Mouse (Mus musculus): Measurements from ENCODE around the gene Plekho2.
A peak's percentile ranks its signal among the peaks of the same experiment; 100 is the strongest.

Plekho2 gene

DNA sequence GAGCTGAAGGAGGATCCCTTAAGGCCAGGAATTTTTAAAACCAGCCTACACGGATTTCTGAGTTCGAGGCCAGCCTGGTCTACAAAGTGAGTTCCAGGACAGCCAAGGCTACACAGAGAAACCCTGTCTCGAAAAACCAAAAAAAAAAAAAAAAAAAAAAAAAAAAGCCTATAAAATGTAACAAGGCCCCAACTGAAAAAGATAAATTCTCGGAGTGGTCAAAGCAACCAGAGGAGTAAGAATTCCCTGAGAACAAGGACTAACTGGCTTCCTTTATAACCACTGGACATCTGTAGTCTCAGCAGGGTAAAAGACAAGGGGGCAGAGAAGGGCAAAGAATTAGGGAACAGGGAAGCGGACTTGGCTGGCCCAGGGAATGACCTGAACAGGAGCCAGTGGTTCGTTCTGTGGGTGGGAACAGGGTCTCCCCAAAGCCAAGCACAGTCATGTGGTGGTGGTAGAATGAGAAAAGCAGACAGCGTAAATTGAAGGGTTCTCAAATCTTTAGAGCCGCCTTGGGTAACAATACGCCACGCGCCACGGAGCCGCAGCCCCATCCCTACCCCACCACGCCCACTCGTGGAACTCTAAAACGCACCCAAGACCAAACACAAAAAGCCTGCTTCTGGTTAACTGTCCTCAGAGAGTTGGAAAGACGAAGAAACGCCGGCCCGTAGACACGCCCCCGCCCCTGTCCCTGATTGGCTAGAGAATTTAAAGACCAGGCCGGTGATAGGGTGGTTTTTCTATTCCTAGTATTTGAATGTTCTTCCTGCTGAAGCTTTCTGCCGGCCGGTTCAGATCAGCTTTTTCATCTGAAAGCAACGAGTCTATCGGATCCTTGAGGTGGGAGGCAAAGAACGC lies 6.8 kb upstream of the Plekho2 start, which contains the start of gene Pif1:
Gene Pif1 (plus strand): TSS at position 755 of the 864 bp plus-strand sequence.
- peak; percentile 70 for DNase-seq (ENCODE audit: low spot score)

DNA sequence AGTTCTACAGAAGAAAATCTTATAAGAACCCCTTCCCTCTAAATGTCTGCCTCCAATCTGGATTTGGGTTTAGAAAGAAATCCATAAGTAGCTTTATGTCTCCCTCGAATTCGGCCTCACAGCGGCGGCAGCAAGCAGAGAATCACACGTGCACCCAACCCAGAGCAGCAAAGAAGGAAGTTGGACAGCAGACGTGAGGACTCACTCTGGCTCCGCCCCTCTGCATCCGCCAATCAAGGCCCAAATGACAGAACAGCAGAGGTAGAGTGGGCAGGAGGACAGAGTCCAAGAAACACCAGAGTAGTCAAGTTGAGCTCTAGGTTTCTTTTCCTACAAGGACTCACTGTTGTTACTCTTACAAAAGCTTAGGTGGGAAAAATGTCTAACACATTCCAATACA lies 3.2 kb upstream of the Plekho2 start:
- no peak for DNase-seq (ENCODE audit: low spot score)

DNA sequence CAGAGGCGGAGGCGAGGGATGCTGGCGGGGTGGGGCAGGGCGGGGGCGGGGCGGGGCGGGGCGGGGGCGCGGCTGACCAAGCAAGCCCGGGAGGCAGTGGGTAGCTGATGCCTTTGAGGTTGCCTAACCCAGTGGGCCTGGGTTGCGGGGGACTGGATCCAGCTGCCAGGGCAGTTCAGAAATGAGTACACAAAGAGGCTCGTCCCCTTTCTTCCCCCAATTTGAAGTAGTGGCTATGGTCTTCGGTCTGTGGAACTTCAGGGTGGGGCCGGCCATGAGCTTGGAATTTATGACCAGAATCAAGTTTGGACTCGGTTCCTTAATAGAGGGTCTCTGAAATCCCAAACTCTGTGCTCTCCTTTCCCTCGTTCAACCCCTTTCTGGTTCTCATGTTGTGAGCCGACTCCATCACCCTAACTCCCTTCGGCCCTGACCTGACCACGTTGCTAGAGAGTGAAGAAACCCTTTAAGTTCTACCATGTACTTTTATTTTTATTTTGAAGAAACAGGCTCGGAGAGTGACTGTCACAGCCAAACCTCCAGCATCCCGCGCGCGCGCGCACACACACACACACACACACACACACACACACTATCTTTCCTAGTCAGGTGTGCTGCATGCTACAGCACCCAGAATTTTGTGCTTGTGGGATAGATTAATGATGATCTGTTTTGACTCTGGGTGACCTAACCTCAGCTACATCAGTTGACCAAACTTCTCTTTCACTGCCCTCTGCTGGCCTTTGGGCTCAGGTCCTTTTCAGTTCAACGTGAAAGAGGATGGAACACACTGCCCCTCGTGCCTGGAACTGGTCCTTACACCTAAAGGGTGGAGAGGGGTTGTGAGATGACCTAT lies 789 bp upstream of the Plekho2 start:
- DNase-seq (ENCODE audit: low spot score) = peak; percentile 94

DNA sequence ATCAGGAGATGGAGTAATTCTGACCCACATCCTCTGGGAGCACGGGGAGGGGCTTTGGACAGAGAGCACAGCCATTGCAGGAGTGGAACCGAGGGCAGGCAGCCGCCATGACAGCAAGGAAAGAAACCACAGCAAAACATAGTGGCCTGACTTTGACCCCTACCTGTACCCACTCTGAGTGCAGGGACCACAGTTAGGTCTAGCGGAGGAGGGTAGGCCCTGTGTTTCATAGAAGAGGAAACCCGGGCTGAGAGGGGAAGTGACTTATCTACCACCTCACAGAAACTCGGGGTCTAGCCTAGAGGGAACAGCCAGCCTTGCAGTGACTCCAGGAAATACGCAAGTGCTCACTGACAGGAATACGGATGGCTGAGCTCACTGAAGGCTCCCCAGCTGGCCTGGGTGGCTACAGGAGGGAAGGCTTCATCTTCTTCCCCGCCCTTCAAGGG lies 1.0 kb downstream of the Plekho2 start:
- no peak for DNase-seq (ENCODE audit: low spot score)

DNA sequence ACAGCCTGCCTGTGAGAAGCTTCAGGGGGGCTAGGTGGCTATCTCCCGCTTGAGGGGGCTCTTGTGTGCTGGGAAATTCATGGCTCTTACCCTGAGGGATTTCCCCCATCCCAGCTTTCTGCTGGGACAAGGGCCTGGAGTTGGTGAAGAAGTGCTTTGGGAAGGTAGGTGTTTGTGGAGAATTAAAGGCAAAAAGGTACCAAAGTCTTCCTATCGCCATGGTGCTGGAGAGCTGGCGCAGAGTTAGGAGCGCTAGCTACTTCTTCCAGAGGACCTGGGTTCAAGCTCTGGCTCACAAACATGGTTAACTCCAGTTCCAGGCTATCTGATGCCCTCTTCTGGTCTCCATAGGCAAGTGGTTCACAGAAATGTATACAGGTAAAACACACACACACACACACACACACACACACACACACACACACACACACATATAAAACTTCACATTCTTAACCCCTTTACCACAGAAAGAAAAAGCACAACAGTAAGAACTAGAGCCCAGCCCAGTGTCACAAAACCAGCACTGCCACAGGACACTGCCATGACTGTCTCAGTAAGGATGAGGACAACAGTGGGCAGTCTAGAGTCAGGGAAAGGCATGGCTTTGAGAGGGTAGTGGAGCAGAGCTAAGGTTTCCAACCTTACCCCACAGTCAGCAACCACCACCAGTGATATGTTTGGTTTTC lies 2.2 kb downstream of the Plekho2 start:
- no peak for DNase-seq (ENCODE audit: low spot score)

DNA sequence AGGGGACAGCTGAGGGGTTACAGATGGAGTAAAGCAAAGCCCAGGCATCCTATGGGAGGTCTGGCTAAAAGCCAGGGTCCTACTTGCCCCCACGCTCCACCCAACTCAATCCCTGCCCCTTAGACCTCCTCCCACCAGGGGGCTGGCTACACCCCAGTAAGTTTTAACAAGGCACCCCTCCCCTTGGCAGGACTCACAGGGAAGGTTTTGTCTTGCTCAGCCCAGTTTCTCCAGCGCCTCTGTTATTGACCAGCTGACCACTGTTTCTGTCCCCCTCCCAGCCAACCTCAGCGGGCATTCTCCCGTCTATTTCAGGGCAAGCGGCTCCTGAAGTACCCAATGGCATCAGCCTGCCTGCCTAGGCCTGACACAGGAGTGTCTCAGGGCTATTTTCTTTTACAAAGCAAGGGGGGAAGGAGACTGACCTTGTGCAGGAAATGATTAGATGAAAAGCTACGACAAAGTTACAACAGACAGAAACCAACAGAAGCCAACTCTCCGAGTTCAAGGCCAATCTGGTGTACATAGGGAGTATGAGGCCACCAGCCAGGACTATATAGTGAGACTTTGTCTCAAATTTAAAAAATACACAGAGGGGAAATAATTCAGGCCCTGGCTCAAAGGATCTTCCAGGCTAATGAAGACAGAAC lies 2.9 kb downstream of the Plekho2 start:
- no peak for DNase-seq (ENCODE audit: low spot score)

DNA sequence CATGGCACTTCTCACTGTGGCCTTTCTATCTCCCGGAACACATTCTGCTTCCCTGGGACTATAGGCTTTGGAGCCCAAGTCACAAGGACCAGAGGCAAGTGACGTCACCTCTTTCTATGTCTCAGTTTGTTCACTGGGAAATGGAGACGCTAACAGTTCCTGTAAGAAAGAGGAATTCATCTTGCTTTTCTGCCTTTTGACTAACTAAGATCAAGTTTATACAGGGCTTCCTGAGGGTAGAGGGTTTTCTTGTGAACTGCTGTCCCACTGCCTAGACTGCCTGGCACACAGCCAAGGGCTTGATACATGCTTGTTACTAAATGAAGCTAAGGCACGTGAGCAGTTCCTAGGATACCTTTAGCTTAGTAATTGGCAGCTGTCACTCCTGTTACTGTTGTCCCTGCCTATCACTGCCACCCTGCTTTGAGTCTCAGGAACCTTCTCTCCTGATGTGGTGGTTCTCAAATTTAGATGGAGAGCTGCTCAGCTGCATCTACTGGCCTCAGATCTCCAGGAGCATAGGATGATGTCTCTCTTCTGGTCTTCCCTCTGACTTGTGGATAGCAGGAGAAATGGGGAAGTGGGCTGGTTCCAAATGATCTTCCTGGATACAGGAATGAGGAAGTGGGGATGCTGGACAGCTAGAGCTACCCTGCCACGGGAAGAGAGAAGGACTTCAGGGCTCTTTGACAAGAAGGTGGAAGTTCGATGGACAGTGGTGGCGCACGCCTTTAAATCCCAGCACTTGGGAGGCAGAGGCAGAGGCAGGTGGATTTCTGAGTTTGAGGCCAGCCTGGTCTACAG lies 4.2 kb downstream of the Plekho2 start:
- peak; percentile 53 for DNase-seq (ENCODE audit: low spot score)

DNA sequence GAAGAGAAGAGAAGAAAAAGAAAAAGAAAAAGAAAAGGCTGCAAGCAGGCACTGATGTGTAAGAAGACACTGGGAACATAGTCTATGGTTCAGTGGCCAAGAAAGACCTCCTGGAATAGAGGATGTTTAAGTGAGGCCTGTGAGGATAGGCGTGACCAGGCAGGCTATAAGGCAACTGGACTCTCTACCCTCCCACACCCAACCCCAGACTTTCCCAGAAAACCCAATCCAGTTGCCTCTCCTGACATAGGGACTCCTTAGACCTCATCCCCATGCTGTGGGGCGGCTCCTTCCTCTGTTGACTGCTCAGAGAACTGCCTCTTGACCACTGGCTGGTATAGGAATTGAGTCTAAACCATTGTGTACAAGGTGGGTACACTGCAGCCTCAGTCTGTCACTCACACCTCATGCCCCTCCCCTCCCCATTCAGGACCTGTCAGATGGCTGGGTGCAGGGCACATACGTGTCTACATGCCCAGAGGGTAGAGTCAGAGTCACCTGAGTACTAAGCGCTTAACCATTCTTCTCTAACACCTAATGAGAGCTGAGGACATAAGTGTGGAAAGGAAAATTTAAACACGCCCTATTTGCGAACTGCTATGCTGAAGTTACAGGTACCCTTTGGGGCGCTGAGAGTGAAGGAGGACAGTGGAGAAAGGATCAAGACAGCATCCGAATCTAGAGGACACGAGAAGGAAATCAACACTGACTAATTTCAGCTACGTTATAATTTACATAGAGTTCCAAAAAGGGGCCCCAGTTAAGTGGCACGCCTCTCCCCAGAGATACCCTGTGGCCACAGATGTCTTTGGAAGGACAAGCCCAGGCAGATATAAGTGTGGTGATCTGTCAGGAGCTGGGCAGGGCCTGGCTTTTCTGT lies 5.1 kb downstream of the Plekho2 start:
- no peak for DNase-seq (ENCODE audit: low spot score)

DNA sequence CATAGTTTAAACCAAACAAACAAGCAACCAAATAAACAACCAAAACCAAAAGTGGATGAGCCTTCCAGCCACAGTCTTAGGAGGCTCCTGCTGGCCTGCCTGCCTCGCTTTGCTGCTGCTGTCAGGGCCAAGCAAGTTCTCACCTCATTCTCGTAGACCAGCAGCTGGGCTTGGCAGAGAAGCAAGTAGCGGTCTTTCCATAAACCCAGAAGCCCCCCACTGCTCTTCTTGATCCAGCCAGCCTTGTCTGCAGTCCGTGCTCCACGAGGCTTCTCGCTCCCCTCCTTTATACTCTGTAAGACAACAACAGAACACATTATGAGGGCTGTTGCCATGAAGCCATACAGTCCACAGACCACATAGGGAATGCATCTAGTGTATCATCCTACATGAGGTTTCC lies 7.0 kb downstream of the Plekho2 start:
- no peak for DNase-seq (ENCODE audit: low spot score)

DNA sequence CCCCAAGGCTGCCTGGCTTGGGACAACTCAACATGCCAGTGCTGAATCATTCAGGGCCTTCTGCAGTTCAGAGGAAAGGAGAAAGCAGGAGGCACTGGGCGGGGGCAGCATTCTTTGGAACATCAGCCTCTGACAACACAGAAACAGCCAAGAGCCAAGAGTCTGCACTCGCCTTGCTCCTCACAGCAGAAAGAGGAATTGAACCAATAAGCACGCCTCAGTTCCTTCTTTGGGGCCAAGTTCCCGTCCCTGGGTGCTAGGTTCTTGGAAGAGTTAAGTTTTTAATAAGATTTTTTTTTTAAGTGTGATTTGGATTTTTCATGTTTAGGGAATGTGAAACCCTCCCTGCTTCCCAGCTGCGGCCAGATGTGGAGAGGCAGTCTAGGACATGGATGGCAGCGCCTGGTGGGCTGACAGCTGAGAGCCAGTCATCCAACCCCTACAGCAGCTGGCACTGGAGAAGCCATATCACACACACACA lies 10.3 kb downstream of the Plekho2 start:
- peak; percentile 72 for DNase-seq (ENCODE audit: low spot score)

DNA sequence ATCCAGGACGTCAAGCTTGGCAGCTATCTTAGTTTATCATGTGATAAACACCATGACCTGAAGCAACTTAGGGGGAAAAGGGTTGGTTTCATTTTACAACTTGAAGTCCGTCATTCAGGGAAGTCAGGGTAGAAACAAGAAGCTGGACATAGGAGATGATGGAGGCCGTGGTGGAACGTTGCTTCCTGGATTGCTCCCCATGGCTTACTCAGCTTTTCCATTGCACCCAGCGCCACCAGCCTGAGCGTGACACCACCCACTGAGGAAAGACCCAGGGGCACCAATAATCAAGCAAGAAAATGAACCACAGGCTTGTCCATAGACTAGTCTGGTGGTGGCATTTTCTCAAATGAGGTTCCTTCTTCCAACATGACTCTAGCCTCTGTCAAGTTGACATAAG lies 11.1 kb downstream of the Plekho2 start:
- DNase-seq (ENCODE audit: low spot score) = no peak

DNA sequence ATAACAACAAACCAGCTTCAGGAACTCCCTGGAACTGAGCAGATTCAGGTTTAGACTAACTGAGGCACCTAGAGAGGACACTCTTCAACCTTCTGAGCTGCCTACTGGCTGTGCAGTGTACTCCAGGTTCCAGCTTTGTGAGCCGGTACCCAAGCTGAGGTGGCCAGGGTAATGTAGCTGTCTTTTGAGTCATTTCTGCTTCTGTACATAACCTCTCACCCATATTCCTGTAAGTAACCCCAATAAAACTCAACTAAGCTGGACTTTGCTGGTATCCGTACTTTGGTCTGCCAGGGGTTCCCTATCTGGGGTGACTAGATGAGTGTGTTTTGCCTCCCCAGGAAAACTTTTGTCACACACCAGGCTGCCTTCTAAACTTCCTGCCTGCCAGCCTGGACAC lies 15.1 kb downstream of the Plekho2 start:
- DNase-seq (ENCODE audit: low spot score) = no peak

DNA sequence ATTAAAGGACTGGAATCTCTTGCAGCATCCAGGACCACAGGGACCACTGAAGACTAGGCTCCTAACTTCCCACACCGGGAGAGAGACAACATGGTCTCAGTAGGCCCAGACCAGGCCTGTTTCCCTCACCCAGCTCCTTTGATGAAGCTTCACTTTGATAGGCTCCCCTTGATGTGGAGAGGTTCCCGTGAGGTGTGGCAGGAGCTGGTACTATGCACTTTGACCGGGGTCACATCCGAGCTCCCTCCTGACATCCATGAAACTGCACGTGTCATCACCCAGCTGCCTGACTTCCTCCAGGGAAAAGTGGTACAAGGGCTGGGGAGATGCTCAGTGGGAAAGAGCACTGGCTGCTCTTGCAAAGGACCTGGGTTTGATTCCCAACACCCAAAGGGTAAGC lies 16.8 kb downstream of the Plekho2 start:
- no peak for DNase-seq (ENCODE audit: low spot score)

DNA sequence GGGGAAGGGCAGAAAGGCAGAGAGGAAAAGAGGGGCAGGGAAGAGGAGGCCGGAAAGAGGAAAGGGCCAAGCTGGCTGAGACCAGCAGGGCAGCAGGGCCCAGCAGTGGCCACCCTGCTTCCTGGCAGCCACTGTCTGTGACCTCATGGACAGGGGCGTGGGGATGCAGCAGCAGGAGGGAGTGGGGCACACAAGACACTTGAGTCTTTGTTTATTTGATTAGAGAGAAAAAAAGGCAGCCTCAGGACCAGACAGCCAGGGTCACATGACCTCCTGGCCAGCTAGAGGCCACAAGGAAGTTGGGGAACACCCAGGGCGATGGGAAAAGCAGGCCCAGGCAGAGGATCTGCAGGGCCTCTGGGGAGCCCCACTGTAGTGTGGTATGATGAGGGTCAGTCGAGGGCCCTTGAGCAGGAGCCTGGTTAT lies 17.7 kb downstream of the Plekho2 start:
- DNase-seq (ENCODE audit: low spot score) = no peak

DNA sequence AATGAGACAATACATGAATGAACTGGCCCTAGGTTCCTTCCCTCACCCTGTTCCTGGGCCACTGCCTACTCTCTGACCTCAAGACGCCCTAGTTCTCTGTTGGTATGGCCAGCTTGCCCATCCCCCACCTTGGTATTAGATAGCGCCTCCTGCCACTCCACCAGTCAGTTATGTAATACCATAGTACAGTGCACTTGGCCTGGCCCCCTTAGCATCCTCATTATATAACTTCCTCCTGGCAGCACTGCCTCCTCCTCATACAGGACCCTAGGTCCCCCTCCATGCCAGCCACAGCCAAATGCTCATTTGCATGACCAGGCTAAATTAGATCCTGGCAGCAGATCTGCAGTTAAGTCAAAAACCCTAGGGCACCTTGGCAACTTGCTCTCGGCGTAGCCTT lies 18.8 kb downstream of the Plekho2 start:
- DNase-seq (ENCODE audit: low spot score) = peak; percentile 38

DNA sequence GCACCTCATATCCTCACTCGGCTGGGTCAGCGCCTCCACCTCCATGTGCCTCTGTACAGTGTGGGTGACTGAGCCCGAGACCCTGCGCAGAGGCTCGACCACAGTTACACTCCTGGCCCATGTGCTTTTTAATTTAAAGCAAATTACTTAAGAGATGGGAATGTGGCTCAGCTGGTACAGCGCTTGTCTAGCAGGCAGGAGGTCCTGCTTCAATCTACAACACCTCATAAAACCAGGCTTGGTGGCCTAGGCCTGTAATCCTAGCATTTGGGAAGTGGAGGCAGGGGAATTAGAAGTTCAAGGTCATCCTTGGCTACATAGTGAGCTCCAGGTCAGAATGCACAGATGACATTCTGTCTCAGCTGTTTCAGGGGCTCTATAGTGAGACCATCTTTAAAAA lies 21.0 kb downstream of the Plekho2 start:
- no peak for DNase-seq (ENCODE audit: low spot score)

DNA sequence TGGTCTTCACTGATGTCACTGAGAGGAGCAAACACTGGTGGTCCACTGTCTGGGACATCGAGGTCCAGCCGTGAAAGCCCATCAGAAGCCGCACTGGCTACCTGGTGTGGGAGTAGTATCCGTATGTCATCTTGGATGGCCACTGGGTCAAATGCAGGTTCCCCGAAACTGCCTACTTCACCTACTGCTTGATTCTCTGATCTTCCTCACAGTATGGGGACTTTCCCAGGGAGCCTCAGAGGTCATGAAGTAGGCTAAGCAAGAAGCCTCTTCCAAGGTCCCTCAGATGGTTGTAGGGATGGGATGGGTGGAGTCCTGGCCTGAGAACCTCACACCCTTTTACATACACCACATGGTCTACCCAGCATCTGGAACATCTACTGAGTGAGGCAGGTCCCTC lies 22.9 kb downstream of the Plekho2 start:
- DNase-seq (ENCODE audit: low spot score) = no peak

DNA sequence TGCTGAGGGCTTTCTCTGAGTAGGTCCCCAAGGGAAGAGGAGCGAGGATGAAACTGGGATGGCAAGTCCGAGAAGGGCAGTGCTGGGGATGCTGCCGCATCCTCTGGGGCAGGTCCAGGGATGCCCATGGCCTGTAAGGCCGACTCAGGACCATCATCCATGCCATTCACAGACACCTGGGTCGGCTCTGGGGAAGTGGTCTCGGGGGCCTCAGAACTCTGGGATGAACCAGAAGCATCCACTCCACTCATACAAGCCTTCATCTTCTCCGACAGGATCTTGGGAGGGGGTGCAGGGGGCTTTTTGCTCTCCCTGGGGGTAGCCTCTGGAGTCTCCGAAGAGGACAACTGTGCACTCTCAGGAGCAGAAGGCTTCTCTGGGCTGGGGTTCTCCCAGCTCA lies 23.5 kb downstream of the Plekho2 start:
- DNase-seq (ENCODE audit: low spot score) = no peak

DNA sequence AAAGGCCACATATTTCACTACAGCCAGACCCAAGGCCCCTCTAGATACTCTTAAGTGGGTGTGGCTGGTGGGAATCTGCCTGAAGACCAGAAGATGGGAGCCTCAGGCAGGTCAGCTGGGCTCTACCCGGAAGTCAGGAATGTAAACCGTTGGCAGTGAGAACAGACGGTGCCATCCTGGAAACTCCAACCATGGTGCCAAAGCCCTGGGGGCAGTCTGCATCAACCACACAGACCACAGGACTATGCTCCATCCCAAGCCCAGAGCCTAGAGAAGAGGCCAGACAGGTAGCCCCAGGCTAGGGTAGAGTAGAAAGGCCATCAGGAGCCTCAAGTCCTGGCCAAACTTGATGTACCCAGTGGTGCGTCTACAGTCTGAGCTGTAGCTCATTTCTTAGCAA lies 24.2 kb downstream of the Plekho2 start:
- no peak for DNase-seq (ENCODE audit: low spot score)

DNA sequence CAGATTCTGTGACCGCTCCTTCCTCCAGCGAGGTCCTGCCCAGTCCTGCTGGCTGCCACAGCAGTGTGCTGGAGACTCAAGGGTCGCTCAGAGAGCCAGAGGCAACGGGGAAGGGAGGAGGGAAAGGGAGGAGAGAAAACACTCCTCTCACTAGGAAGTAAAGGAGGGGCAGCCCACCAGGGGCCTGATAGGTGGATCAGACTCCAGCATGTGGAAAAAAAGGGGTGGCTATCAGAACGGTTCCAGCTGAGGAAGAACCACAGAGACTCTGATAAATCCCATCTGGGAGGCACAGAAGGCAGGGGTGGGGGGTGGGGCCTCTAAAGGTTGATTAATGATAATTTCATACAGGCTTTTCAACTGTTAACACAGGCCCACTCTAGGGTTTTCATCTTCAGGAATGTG lies 24.8 kb downstream of the Plekho2 start:
- no peak for DNase-seq (ENCODE audit: low spot score)

All from adipocyte (in vitro differentiated cells).